Mouse (Mus musculus): ENCODE results near the gene Gm49486. TPM values are rescaled to one million over a fixed set of nuclear protein-coding genes. Genes with fewer than 3 reads are reported as not detected.

Gm49486 gene
- polyA plus RNA-seq, 1 experiment from 2014 or later, result 1.1 TPM

GRCm38 (mm10) chr15:79199390-79199976 lies 29.7 kb upstream of the Gm49486 start:
- H3K27me3 ChIP-seq (ENCODE audit: control insufficient read depth, insufficient read depth, low read length), result no peaks in the 10 kb centered on the region
- no peak for DNase-seq (ENCODE audit: low spot score)
- ATAC-seq (ENCODE audit: low FRiP score), result no peak

GRCm38 (mm10) chr15:79201491-79202150 lies 27.6 kb upstream of the Gm49486 start:
- DNase-seq (ENCODE audit: low spot score) (peak; percentile 40), ATAC-seq (ENCODE audit: low FRiP score) (peak; percentile 66; the same call in 1 of the 2 replicates)
- Histone ChIP-seq H3K9ac (peak overlapping the region; percentile 5; the same call in 1 of the 2 replicates), H3K9me3 (ENCODE audit: control insufficient read depth, low read length) (no peaks in the 10 kb centered on the region), H3K4me3 (replicated peaks; ENCODE audit: low read length) (no peak overlapping the region), H3K36me3 (replicated peaks; ENCODE audit: control insufficient read depth, insufficient read depth) (no peaks in the 10 kb centered on the region), H3K27ac (peak overlapping the region; percentile 26; the same call in 1 of the 2 replicates), H3K27me3 (ENCODE audit: control insufficient read depth, insufficient read depth, low read length) (no peaks in the 10 kb centered on the region), H3K4me1 (replicated peaks; ENCODE audit: control insufficient read depth, insufficient read depth, low read length) (peaks cover 8% of the 10 kb centered on the region), H3K4me2 (replicated peaks) (peak overlapping the region; percentile 29; the same call in 1 of the 2 replicates)
- WGBS, result 8% methylated on average over 13 of the region's 13 CpGs

More at GRCm38 (mm10) chr15:79199390-79199976, 29.7 kb upstream of the Gm49486 start:
- Histone ChIP-seq H3K9ac (no peak overlapping the region), H3K9me3 (ENCODE audit: control insufficient read depth, low read length) (no peaks in the 10 kb centered on the region), H3K4me3 (replicated peaks; ENCODE audit: low read length) (no peak overlapping the region), H3K4me1 (replicated peaks; ENCODE audit: control insufficient read depth, insufficient read depth, low read length) (peaks cover 9% of the 10 kb centered on the region), H3K4me2 (replicated peaks) (no peak overlapping the region), H3K36me3 (replicated peaks; ENCODE audit: control insufficient read depth, insufficient read depth) (no peaks in the 10 kb centered on the region), H3K27ac (no peak overlapping the region)
- 93% methylated on average over 12 of the region's 12 CpGs for WGBS

- Histone ChIP-seq H3K36me3 (replicated peaks; ENCODE audit: control insufficient read depth, insufficient read depth) (no peaks in the 10 kb centered on the region), H3K4me1 (replicated peaks; ENCODE audit: control insufficient read depth, insufficient read depth, low read length) (peaks cover 8% of the 10 kb centered on the region), H3K27ac (0 out of 2 replicates have a peak overlapping the region, but pooled peaks have one; percentile 33), H3K9me3 (ENCODE audit: control insufficient read depth, low read length) (no peaks in the 10 kb centered on the region), H3K9ac (no peak overlapping the region), H3K4me2 (replicated peaks) (no peak overlapping the region), H3K4me3 (replicated peaks; ENCODE audit: low read length) (no peak overlapping the region), H3K27me3 (ENCODE audit: control insufficient read depth, insufficient read depth, low read length) (no peaks in the 10 kb centered on the region)
- no peak for DNase-seq (ENCODE audit: low spot score)
- 38% methylated on average over 10 of the region's 10 CpGs for WGBS
- no peak for ATAC-seq (ENCODE audit: low FRiP score)
These were observed 26.6 kb upstream of the Gm49486 start for GRCm38 (mm10) chr15:79202575-79202974.

- Histone ChIP-seq H3K9me3 (ENCODE audit: control insufficient read depth, low read length) (no peaks in the 10 kb centered on the region), H3K4me3 (replicated peaks; ENCODE audit: low read length) (no peak overlapping the region), H3K27me3 (ENCODE audit: control insufficient read depth, insufficient read depth, low read length) (no peaks in the 10 kb centered on the region), H3K36me3 (replicated peaks; ENCODE audit: control insufficient read depth, insufficient read depth) (no peaks in the 10 kb centered on the region), H3K4me1 (replicated peaks; ENCODE audit: control insufficient read depth, insufficient read depth, low read length) (no peaks in the 10 kb centered on the region), H3K27ac (no peak overlapping the region), H3K4me2 (replicated peaks) (no peak overlapping the region), H3K9ac (no peak overlapping the region)
- ATAC-seq (ENCODE audit: low FRiP score) (no peak), DNase-seq (ENCODE audit: low spot score) (no peak)
- WGBS, result 80% methylated on average over 6 of the region's 6 CpGs
These were observed 21.0 kb upstream of the Gm49486 start for GRCm38 (mm10) chr15:79208211-79208610.

GRCm38 (mm10) chr15:79208758-79209439 lies 20.3 kb upstream of the Gm49486 start:
- 76% methylated on average over 26 of the region's 27 CpGs for WGBS
- H3K27ac ChIP-seq, result no peak overlapping the region
- no peaks in the 10 kb centered on the region for H3K4me1 ChIP-seq (replicated peaks; ENCODE audit: control insufficient read depth, insufficient read depth, low read length)
- no peak overlapping the region for H3K4me3 ChIP-seq (replicated peaks; ENCODE audit: low read length)
- H3K9ac ChIP-seq, result no peak overlapping the region
- no peaks in the 10 kb centered on the region for H3K36me3 ChIP-seq (replicated peaks; ENCODE audit: control insufficient read depth, insufficient read depth)
- ATAC-seq (ENCODE audit: low FRiP score) (no peak), DNase-seq (ENCODE audit: low spot score) (no peak)
- no peaks in the 10 kb centered on the region for H3K9me3 ChIP-seq (ENCODE audit: control insufficient read depth, low read length)
- H3K4me2 ChIP-seq (replicated peaks), result no peak overlapping the region
- H3K27me3 ChIP-seq (ENCODE audit: control insufficient read depth, insufficient read depth, low read length), result no peaks in the 10 kb centered on the region

- Histone ChIP-seq H3K4me1 (replicated peaks; ENCODE audit: control insufficient read depth, insufficient read depth, low read length) (no peaks in the 10 kb centered on the region), H3K27ac (no peak overlapping the region), H3K4me2 (replicated peaks) (no peak overlapping the region), H3K36me3 (replicated peaks; ENCODE audit: control insufficient read depth, insufficient read depth) (no peaks in the 10 kb centered on the region), H3K9me3 (ENCODE audit: control insufficient read depth, low read length) (no peaks in the 10 kb centered on the region), H3K4me3 (replicated peaks; ENCODE audit: low read length) (no peak overlapping the region), H3K9ac (no peak overlapping the region; the same call in 1 of the 2 replicates), H3K27me3 (ENCODE audit: control insufficient read depth, insufficient read depth, low read length) (no peaks in the 10 kb centered on the region)
- DNase-seq (ENCODE audit: low spot score) (no peak), ATAC-seq (ENCODE audit: low FRiP score) (no peak)
- WGBS, result 56% methylated on average over 2 of the region's 2 CpGs
These were observed 18.8 kb upstream of the Gm49486 start for GRCm38 (mm10) chr15:79210357-79210756.

GRCm38 (mm10) chr15:79212750-79213446 lies 16.3 kb upstream of the Gm49486 start:
- no peak for DNase-seq (ENCODE audit: low spot score)
- no peak overlapping the region for H3K27ac ChIP-seq
- no peak for ATAC-seq (ENCODE audit: low FRiP score)

GRCm38 (mm10) chr15:79213591-79213990 lies 15.6 kb upstream of the Gm49486 start:
- ATAC-seq (ENCODE audit: low FRiP score) (no peak), DNase-seq (ENCODE audit: low spot score) (no peak)
- Histone ChIP-seq H3K36me3 (replicated peaks; ENCODE audit: control insufficient read depth, insufficient read depth) (no peaks in the 10 kb centered on the region), H3K4me2 (replicated peaks) (no peak overlapping the region), H3K9me3 (ENCODE audit: control insufficient read depth, low read length) (no peaks in the 10 kb centered on the region), H3K27me3 (ENCODE audit: control insufficient read depth, insufficient read depth, low read length) (no peaks in the 10 kb centered on the region), H3K9ac (no peak overlapping the region), H3K4me1 (replicated peaks; ENCODE audit: control insufficient read depth, insufficient read depth, low read length) (no peaks in the 10 kb centered on the region), H3K4me3 (replicated peaks; ENCODE audit: low read length) (no peak overlapping the region), H3K27ac (no peak overlapping the region)
- 64% methylated on average over 6 of the region's 6 CpGs for WGBS

More at GRCm38 (mm10) chr15:79212750-79213446, 16.3 kb upstream of the Gm49486 start:
- H3K27me3 ChIP-seq (ENCODE audit: control insufficient read depth, insufficient read depth, low read length), result no peaks in the 10 kb centered on the region
- no peaks in the 10 kb centered on the region for H3K36me3 ChIP-seq (replicated peaks; ENCODE audit: control insufficient read depth, insufficient read depth)
- no peak overlapping the region for H3K4me2 ChIP-seq (replicated peaks)
- H3K4me3 ChIP-seq (replicated peaks; ENCODE audit: low read length), result no peak overlapping the region
- 88% methylated on average over 26 of the region's 26 CpGs for WGBS
- no peaks in the 10 kb centered on the region for H3K4me1 ChIP-seq (replicated peaks; ENCODE audit: control insufficient read depth, insufficient read depth, low read length)
- no peak overlapping the region for H3K9ac ChIP-seq
- no peaks in the 10 kb centered on the region for H3K9me3 ChIP-seq (ENCODE audit: control insufficient read depth, low read length)

GRCm38 (mm10) chr15:79216191-79216590 lies 13.0 kb upstream of the Gm49486 start:
- 80% methylated on average over 3 of the region's 3 CpGs for WGBS
- ATAC-seq (ENCODE audit: low FRiP score) (no peak), DNase-seq (ENCODE audit: low spot score) (no peak)
- Histone ChIP-seq H3K27ac (no peak overlapping the region), H3K9me3 (ENCODE audit: control insufficient read depth, low read length) (no peaks in the 10 kb centered on the region), H3K9ac (no peak overlapping the region), H3K27me3 (ENCODE audit: control insufficient read depth, insufficient read depth, low read length) (no peaks in the 10 kb centered on the region), H3K36me3 (replicated peaks; ENCODE audit: control insufficient read depth, insufficient read depth) (no peaks in the 10 kb centered on the region), H3K4me2 (replicated peaks) (no peak overlapping the region), H3K4me1 (replicated peaks; ENCODE audit: control insufficient read depth, insufficient read depth, low read length) (no peaks in the 10 kb centered on the region), H3K4me3 (replicated peaks; ENCODE audit: low read length) (no peak overlapping the region)

Data from hindbrain, embryonic 14.5 days (tissue).